Mouse (Mus musculus): ENCODE data around the gene Slc24a2.

DNA sequence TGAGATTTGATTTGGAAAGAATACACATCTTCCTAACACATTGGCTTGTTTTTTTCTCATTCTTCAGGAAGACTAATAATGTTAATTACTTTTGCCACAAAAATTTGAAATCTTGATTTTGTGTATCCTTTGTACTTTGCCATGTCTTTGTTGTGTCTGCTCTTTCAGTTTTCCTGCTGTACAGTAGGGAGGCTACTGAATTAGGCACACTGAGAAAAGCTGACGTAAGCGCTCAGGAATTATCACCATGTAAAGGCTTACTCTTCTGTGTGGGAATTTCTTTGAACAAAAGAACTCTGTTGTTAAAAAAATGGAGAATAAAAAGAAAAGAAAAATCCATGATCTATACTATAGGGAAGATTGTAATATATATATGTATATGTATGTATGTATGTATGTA lies 165.7 kb downstream of the Slc24a2 start:
- TF ChIP-seq CTCF (IDR thresholded peaks at IDR 0.05; ENCODE audit: borderline replicate concordance, insufficient read depth, low read length) (no peak), POLR2A (IDR thresholded peaks at IDR 0.05; ENCODE audit: low read depth, low read length) (no peak)
